Mouse (Mus musculus): Measurements from ENCODE around the gene Ncf2.

- TF ChIP-seq CTCF (IDR thresholded peaks at IDR 0.05; ENCODE audit: low read depth, low read length) = no peak
- TF ChIP-seq POLR2AphosphoS5 (IDR thresholded peaks at IDR 0.05; ENCODE audit: insufficient replicate concordance, low read depth, low read length) = no peak
- no peak for TF ChIP-seq GATA1 (IDR thresholded peaks at IDR 0.05; ENCODE audit: borderline replicate concordance, low read length)
- no peak for TF ChIP-seq TAL1 (conservative IDR thresholded peaks at IDR 0.05; ENCODE audit: low read depth, low read length)
Measured at GRCm38 (mm10) chr1:152821746-152822145, 21.8 kb downstream of the Ncf2 start.

All from G1E (cell line).